Mouse (Mus musculus) limb, embryonic 14.5 days (tissue): ENCODE results near the gene Cramp1l. TPM values are rescaled to one million over a fixed set of nuclear protein-coding genes. Genes with fewer than 3 reads are reported as not detected.

ENCODE experiments used
- ATAC-seq: fragments of 200-750 bp; cut with Nextera tagmentation; 2 replicates; pipeline ENCODE4 v1.8.0; 2017; ENCODE audit warnings: low read depth, moderate number of reproducible peaks, moderate TSS enrichment; ENCODE audit not compliant: low FRiP score
- DNase-seq: peaks from one replicate; pipeline ENCODE4 v3.0.0-alpha.2; 2015; ENCODE audit warnings: low spot score
- H3K27ac ChIP-seq: fragments of 300-500 bp; sonication (generic); replicated peaks from 2 replicates; pipeline ENCODE4 v1.5.1; 2014; ENCODE audit warnings: low read depth, mild to moderate bottlenecking, low read length, moderate library complexity, mixed read lengths
- H3K27me3 ChIP-seq: fragments of 300-500 bp; sonication (generic); 2 replicates; pipeline ENCODE4 v1.6.1; 2014; ENCODE audit warnings: low read length, mixed read lengths; ENCODE audit not compliant: control insufficient read depth, insufficient read depth
- H3K36me3 ChIP-seq: fragments of 300-500 bp; sonication (generic); 2 replicates; pipeline ENCODE4 v1.6.1; 2014; ENCODE audit warnings: mild to moderate bottlenecking, low read length, moderate library complexity, mixed read lengths; ENCODE audit not compliant: control insufficient read depth, insufficient read depth
- H3K4me1 ChIP-seq: fragments of 300-500 bp; sonication (generic); 2 replicates; pipeline ENCODE4 v1.6.1; 2014; ENCODE audit warnings: antibody characterized with exemption, low read length, mixed read lengths; ENCODE audit not compliant: control insufficient read depth, insufficient read depth
- H3K4me2 ChIP-seq: fragments of 300-500 bp; sonication (generic); replicated peaks from 2 replicates; pipeline ENCODE4 v1.6.1; 2014; ENCODE audit warnings: low read depth, mild to moderate bottlenecking, low read length, moderate library complexity; ENCODE audit not compliant: severe bottlenecking
- H3K4me3 ChIP-seq: fragments of 300-500 bp; sonication (generic); replicated peaks from 2 replicates; pipeline ENCODE4 v1.5.1; 2014; ENCODE audit warnings: low read length
- H3K9ac ChIP-seq: fragments of 300-500 bp; sonication (generic); 2 replicates; pipeline ENCODE4 v1.6.1; 2014; ENCODE audit warnings: mild to moderate bottlenecking, low read depth, low read length, moderate library complexity; ENCODE audit not compliant: severe bottlenecking
- H3K9me3 ChIP-seq: fragments of 300-500 bp; sonication (generic); 2 replicates; pipeline ENCODE4 v1.6.1; 2016; ENCODE audit warnings: low read length; ENCODE audit not compliant: control insufficient read depth
- POLR2A ChIP-seq: fragments of 200-500 bp; IDR thresholded peaks from 2 replicates; pipeline ENCODE4 v1.8.0; 2012; ENCODE audit warnings: inconsistent platforms, mild to moderate bottlenecking, moderate library complexity, borderline replicate concordance; ENCODE audit not compliant: insufficient read depth, insufficient read length; ENCODE audit errors: extremely low read depth
- WGBS: fragments of 180-500 bp; shearing (Covaris S2); extraction: QIAGEN DNeasy Blood & Tissue Kit; methylation state at CpG from one replicate; pipeline ENCODE4 v1.1.7; 2014; 5-methylcytosine and 5-hydroxymethylcytosine counted together
- polyA plus RNA-seq, 2 experiments: library from polyadenylated mRNA; depleted of rRNA in 1 of 2; stranded (reverse) in 1 of 2; unstranded in 1 of 2; fragments of >200 nt; fragmentation: Nextera tagmentation in 1 of 2; extraction: Ambion mirVana in 1 of 2; gene quantifications; 2 replicates each; pipeline versions ENCODE4 v1.2.1 to v1.2.3; 2012 to 2014

Gene Cramp1l
- polyA plus RNA-seq, 2 experiments, result 8.1 to 33.5 TPM

GRCm38 (mm10) chr17:25005102-25005501 lies 10.5 kb downstream of the Cramp1l start:
- Histone ChIP-seq H3K4me3 (no peak overlapping the region), H3K36me3 (peaks cover 80% of the 10 kb centered on the region)

GRCm38 (mm10) chr17:24994721-24995120 lies 20.9 kb downstream of the Cramp1l start:
- H3K27me3 ChIP-seq, result no peaks in the 10 kb centered on the region
- H3K36me3 ChIP-seq, result peaks cover 95% of the 10 kb centered on the region
- ATAC-seq (no peak), DNase-seq (no peak)
- H3K9ac ChIP-seq, result no peak overlapping the region
- 87% methylated on average over 6 of the region's 6 CpGs for WGBS
- H3K4me2 ChIP-seq, result no peak overlapping the region
- H3K4me3 ChIP-seq, result no peak overlapping the region
- no peak for TF ChIP-seq POLR2A
- no peaks in the 10 kb centered on the region for H3K4me1 ChIP-seq
- no peaks in the 10 kb centered on the region for H3K9me3 ChIP-seq
- no peak overlapping the region for H3K27ac ChIP-seq

More at GRCm38 (mm10) chr17:25005102-25005501, 10.5 kb downstream of the Cramp1l start:
- no peak for DNase-seq
- no peak for ATAC-seq
- no peak overlapping the region for H3K4me2 ChIP-seq
- H3K27me3 ChIP-seq, result no peaks in the 10 kb centered on the region
- no peaks in the 10 kb centered on the region for H3K9me3 ChIP-seq
- H3K4me1 ChIP-seq, result no peaks in the 10 kb centered on the region
- no peak overlapping the region for H3K27ac ChIP-seq
- WGBS, result 94% methylated on average over 3 of the region's 3 CpGs
- no peak overlapping the region for H3K9ac ChIP-seq
- no peak for TF ChIP-seq POLR2A

- H3K27ac ChIP-seq, result no peak overlapping the region
- H3K36me3 ChIP-seq, result peaks cover 92% of the 10 kb centered on the region
- no peak for TF ChIP-seq POLR2A
- H3K27me3 ChIP-seq, result no peaks in the 10 kb centered on the region
- ATAC-seq, result no peak
- no peak for DNase-seq
- 96% methylated on average over 6 of the region's 6 CpGs for WGBS
- no peak overlapping the region for H3K4me3 ChIP-seq
- no peak overlapping the region for H3K9ac ChIP-seq
- no peaks in the 10 kb centered on the region for H3K4me1 ChIP-seq
- H3K9me3 ChIP-seq, result no peaks in the 10 kb centered on the region
- H3K4me2 ChIP-seq, result no peak overlapping the region
Observed at GRCm38 (mm10) chr17:24987221-24987620, 28.4 kb downstream of the Cramp1l start.

GRCm38 (mm10) chr17:24960852-24961715 lies 54.5 kb downstream of the Cramp1l start:
- no peak for TF ChIP-seq POLR2A
- peaks cover 51% of the 10 kb centered on the region for H3K36me3 ChIP-seq
- DNase-seq, result no peak
- H3K9ac ChIP-seq, result peak overlapping the region; percentile 86; the same call in 1 of the 2 replicates
- 13% methylated on average over 21 of the region's 21 CpGs for WGBS
- peak overlapping the region; percentile 67 for H3K4me2 ChIP-seq
- no peak overlapping the region for H3K27ac ChIP-seq
- peak overlapping the region; percentile 90 for H3K4me3 ChIP-seq
- peak; percentile 24 for ATAC-seq
- H3K27me3 ChIP-seq, result no peaks in the 10 kb centered on the region
- H3K9me3 ChIP-seq, result no peaks in the 10 kb centered on the region
- H3K4me1 ChIP-seq, result peaks cover 14% of the 10 kb centered on the region

- TF ChIP-seq POLR2A, result 0 out of 2 replicates have a peak, but pooled peaks have one; percentile 45
- WGBS, result 2% methylated on average over 34 of the region's 59 CpGs
- DNase-seq (peak; percentile 97), ATAC-seq (peak; percentile 100)
- H3K4me2 ChIP-seq, result peak within 1 kb of the TSS; percentile 67
- no peaks in the 10 kb centered on the region for H3K9me3 ChIP-seq
- no peaks in the 10 kb centered on the region for H3K27me3 ChIP-seq
- peak within 1 kb of the TSS; percentile 90 for H3K4me3 ChIP-seq
- peaks cover 51% of the 10 kb centered on the region for H3K36me3 ChIP-seq
- H3K27ac ChIP-seq, result peak within 1 kb of the TSS; percentile 87
- peaks cover 14% of the 10 kb centered on the region for H3K4me1 ChIP-seq
- peak within 1 kb of the TSS; percentile 86 for H3K9ac ChIP-seq
Observed at GRCm38 (mm10) chr17:24960135-24960851, 55.3 kb downstream of the Cramp1l start, which contains the start of gene Jpt2. Jpt2 (minus strand) TSS chr17:24960689.
